Mouse (Mus musculus) cerebellum, adult 2 months (tissue): ENCODE measurements at regions not wholly inside any gene's neighbourhood (a gene's known extent, or its start where the extent isn't known, plus 50 kb on each side); places are given as distances from the start of the nearest gene placed in this dataset.

ENCODE experiments used
- CTCF ChIP-seq: fragments of 200-500 bp; IDR thresholded peaks from 2 replicates; pipeline ENCODE4 v1.5.1; 2011; ENCODE audit warnings: low read depth, mild to moderate bottlenecking, control low read depth, low read length, moderate library complexity, borderline replicate concordance; ENCODE audit not compliant: insufficient read depth
- POLR2A ChIP-seq: fragments of 200-500 bp; IDR thresholded peaks from 2 replicates; pipeline ENCODE4 v1.6.1; 2011; ENCODE audit warnings: low read length, control low read depth, borderline replicate concordance; ENCODE audit not compliant: insufficient read depth

DNA sequence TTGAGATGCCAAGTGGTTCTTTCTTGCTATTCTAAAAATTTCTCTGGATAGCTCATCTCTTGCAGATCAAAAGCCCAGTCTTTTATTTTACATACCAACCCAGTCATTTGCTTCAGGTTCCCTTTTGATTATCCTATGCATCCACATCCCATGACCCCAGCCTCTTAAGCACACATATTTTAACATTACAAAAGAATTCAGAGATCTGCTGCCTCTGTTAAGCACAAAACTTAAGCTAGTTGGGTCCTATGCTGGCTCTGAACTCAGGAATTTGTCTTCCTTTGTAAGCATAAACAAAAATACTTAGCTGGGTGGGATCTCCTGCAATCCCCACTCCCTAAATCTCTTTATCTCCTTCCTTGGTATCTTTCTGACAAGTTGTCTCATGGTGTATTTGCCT lies 212.9 kb downstream of the Car2 start:
- TF ChIP-seq CTCF = no peak
- no peak for TF ChIP-seq POLR2A
